Mouse (Mus musculus) megakaryocyte, embryonic 14.5 days (primary cell): ENCODE measurements around the gene Nkx1-2.

ENCODE experiments used
- FLI1 ChIP-seq: IDR thresholded peaks from 2 replicates; pipeline ENCODE4 v1.6.1; 2012; ENCODE audit warnings: low read length, inconsistent platforms, mixed read lengths
- GATA1 ChIP-seq: IDR thresholded peaks from 3 replicates; pipeline ENCODE4 v1.6.1; 2012; ENCODE audit warnings: mixed read lengths, low read length, inconsistent platforms, borderline replicate concordance

DNA sequence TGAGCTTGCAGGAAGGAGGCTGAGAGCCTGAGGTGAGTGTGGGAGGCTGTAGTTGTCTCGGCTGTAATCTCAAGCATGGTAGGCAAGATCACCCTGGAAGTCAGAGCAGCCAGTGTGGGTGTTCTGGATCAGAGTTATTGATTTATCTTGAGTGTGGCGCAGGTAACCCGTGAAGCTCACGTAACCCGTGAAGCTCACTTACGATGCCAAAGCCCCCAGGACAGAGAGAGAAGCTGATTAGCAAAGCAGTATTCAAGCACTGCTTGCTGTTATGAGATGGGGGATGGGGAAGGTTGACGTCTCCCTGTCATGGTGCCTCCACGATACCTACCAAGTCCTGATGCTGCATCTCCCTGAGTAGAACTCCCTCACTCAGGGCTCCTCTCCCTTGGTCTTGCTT, 20.1 kb upstream of the Nkx1-2 start:
- TF ChIP-seq FLI1 (no peak), GATA1 (no peak)
